Mouse (Mus musculus) midbrain, embryonic 12.5 days (tissue): ENCODE measurements around the gene Acot4. TPM values are rescaled to one million over a fixed set of nuclear protein-coding genes. Genes with fewer than 3 reads are reported as not detected.
"Not testable (repeated sequence)": the region's sequence is repeated elsewhere in the genome, so short reads cannot be mapped to it uniquely, and the experiment has no call there.

Experiments
- ATAC-seq: fragments of 200-750 bp; cut with Nextera tagmentation; 2 replicates; pipeline ENCODE4 v1.8.0; 2017; ENCODE audit warnings: low read depth, moderate TSS enrichment, moderate library complexity; ENCODE audit not compliant: low FRiP score
- H3K27ac ChIP-seq: fragments of 300-500 bp; sonication (generic); replicated peaks from 2 replicates; pipeline ENCODE4 v1.5.1; 2016; ENCODE audit warnings: mild to moderate bottlenecking
- H3K27me3 ChIP-seq: fragments of 300-500 bp; sonication (generic); 2 replicates; pipeline ENCODE4 v1.6.1; 2016; ENCODE audit warnings: mild to moderate bottlenecking
- H3K36me3 ChIP-seq: fragments of 300-500 bp; sonication (generic); 2 replicates; pipeline ENCODE4 v1.6.1; 2016
- H3K4me1 ChIP-seq: fragments of 300-500 bp; sonication (generic); 2 replicates; pipeline ENCODE4 v1.6.1; 2016
- H3K4me2 ChIP-seq: fragments of 300-500 bp; sonication (generic); replicated peaks from 2 replicates; pipeline ENCODE4 v1.6.1; 2016; ENCODE audit warnings: mild to moderate bottlenecking, moderate library complexity
- H3K4me3 ChIP-seq: fragments of 300-500 bp; sonication (generic); 2 replicates; pipeline ENCODE4 v1.5.1; 2016; ENCODE audit warnings: mild to moderate bottlenecking
- H3K9ac ChIP-seq: fragments of 300-500 bp; sonication (generic); replicated peaks from 2 replicates; pipeline ENCODE4 v1.6.1; 2016; ENCODE audit warnings: mild to moderate bottlenecking, moderate library complexity
- H3K9me3 ChIP-seq: fragments of 300-500 bp; sonication (generic); 2 replicates; pipeline ENCODE4 v1.6.1; 2016; ENCODE audit warnings: mild to moderate bottlenecking
- WGBS: fragments of 180-500 bp; shearing (Covaris S2); methylation state at CpG from one replicate; pipeline ENCODE4 v1.1.7; 2016; 5-methylcytosine and 5-hydroxymethylcytosine counted together
- polyA plus RNA-seq: library from polyadenylated mRNA; unstranded; fragments of >200 nt; fragmentation: Nextera tagmentation; extraction: Ambion mirVana; gene quantifications from 2 replicates; pipeline ENCODE4 v1.2.1, GENCODE M21; 2016

The Acot4 gene
- polyA plus RNA-seq, 1 experiment from 2014 or later: 0.18 TPM

GRCm38 (mm10) chr12:84063228-84063627 lies 25.0 kb downstream of the Acot4 start:
- no peaks in the 10 kb centered on the region for H3K4me1 ChIP-seq
- H3K4me3 ChIP-seq: no peak overlapping the region
- peaks cover 5% of the 10 kb centered on the region for H3K27me3 ChIP-seq
- no peaks in the 10 kb centered on the region for H3K36me3 ChIP-seq
- WGBS: 71% methylated on average over 5 of the region's 5 CpGs
- H3K27ac ChIP-seq: no peak overlapping the region
- no peak overlapping the region for H3K4me2 ChIP-seq
- ATAC-seq: no peak
- no peaks in the 10 kb centered on the region for H3K9me3 ChIP-seq
- no peak overlapping the region for H3K9ac ChIP-seq

- H3K9me3 ChIP-seq: no peaks in the 10 kb centered on the region
- peaks cover 11% of the 10 kb centered on the region for H3K27me3 ChIP-seq
- H3K27ac ChIP-seq: no peak overlapping the region
- no peak overlapping the region for H3K4me3 ChIP-seq
- no peaks in the 10 kb centered on the region for H3K4me1 ChIP-seq
- WGBS: 83% methylated on average over 2 of the region's 2 CpGs
- no peak overlapping the region for H3K4me2 ChIP-seq
- H3K9ac ChIP-seq: no peak overlapping the region
- no peaks in the 10 kb centered on the region for H3K36me3 ChIP-seq
- no peak for ATAC-seq
These were observed 25.7 kb downstream of the Acot4 start for GRCm38 (mm10) chr12:84063833-84064232.

GRCm38 (mm10) chr12:84064621-84065020 lies 26.4 kb downstream of the Acot4 start:
- H3K9ac ChIP-seq: no peak overlapping the region
- H3K36me3 ChIP-seq: no peaks in the 10 kb centered on the region
- 76% methylated on average over 8 of the region's 8 CpGs for WGBS
- H3K27me3 ChIP-seq: peaks cover 19% of the 10 kb centered on the region
- no peaks in the 10 kb centered on the region for H3K4me1 ChIP-seq
- no peak overlapping the region for H3K4me2 ChIP-seq
- no peaks in the 10 kb centered on the region for H3K9me3 ChIP-seq
- ATAC-seq: no peak
- H3K4me3 ChIP-seq: no peak overlapping the region
- H3K27ac ChIP-seq: no peak overlapping the region

- Histone ChIP-seq H3K27me3 (peaks cover 34% of the 10 kb centered on the region), H3K4me2 (no peak overlapping the region), H3K27ac (no peak overlapping the region), H3K9ac (no peak overlapping the region), H3K4me1 (no peaks in the 10 kb centered on the region), H3K36me3 (no peaks in the 10 kb centered on the region), H3K9me3 (no peaks in the 10 kb centered on the region), H3K4me3 (no peak overlapping the region)
- 84% methylated on average over 4 of the region's 4 CpGs for WGBS
- no peak for ATAC-seq
These were observed 29.6 kb downstream of the Acot4 start for GRCm38 (mm10) chr12:84067752-84068151.

- no peaks in the 10 kb centered on the region for H3K4me1 ChIP-seq
- no peaks in the 10 kb centered on the region for H3K36me3 ChIP-seq
- H3K4me2 ChIP-seq: no peak overlapping the region
- H3K4me3 ChIP-seq: no peak overlapping the region
- no peak for ATAC-seq
- H3K9ac ChIP-seq: no peak overlapping the region
- no peaks in the 10 kb centered on the region for H3K9me3 ChIP-seq
- no peak overlapping the region for H3K27ac ChIP-seq
- WGBS: 62% methylated on average over 8 of the region's 8 CpGs
- peaks cover 34% of the 10 kb centered on the region for H3K27me3 ChIP-seq
These were observed 30.1 kb downstream of the Acot4 start for GRCm38 (mm10) chr12:84068296-84068695.

- peak within 1 kb of the TSS; percentile 58 for H3K4me2 ChIP-seq
- H3K9ac ChIP-seq: peak within 1 kb of the TSS; percentile 24; the same call in 1 of the 2 replicates
- no peaks in the 10 kb centered on the region for H3K9me3 ChIP-seq
- H3K4me1 ChIP-seq: no peaks in the 10 kb centered on the region
- no peaks in the 10 kb centered on the region for H3K36me3 ChIP-seq
- 58% methylated on average over 9 of the region's 9 CpGs for WGBS
- peaks cover 34% of the 10 kb centered on the region for H3K27me3 ChIP-seq
- no peak for ATAC-seq
- no peak within 1 kb of the TSS for H3K27ac ChIP-seq
- H3K4me3 ChIP-seq: peak within 1 kb of the TSS; percentile 40
These were observed 30.8 kb downstream of the Acot4 start, which contains the start of gene Acot5 for GRCm38 (mm10) chr12:84068986-84069385. Acot5 (plus strand) TSS chr12:84069325.

GRCm38 (mm10) chr12:84069582-84069981 lies 31.4 kb downstream of the Acot4 start:
- Histone ChIP-seq H3K9ac (peak overlapping the region; percentile 24; the same call in 1 of the 2 replicates), H3K4me2 (peak overlapping the region; percentile 58), H3K4me3 (peak overlapping the region; percentile 40), H3K27me3 (peaks cover 34% of the 10 kb centered on the region)
- not testable (repeated sequence) for H3K27ac ChIP-seq, H3K4me1 ChIP-seq, H3K9me3 ChIP-seq, ATAC-seq, H3K36me3 ChIP-seq
- 2% methylated on average over 47 of the region's 52 CpGs for WGBS

GRCm38 (mm10) chr12:84071696-84072095 lies 33.5 kb downstream of the Acot4 start:
- no peak overlapping the region for H3K9ac ChIP-seq
- no peak for ATAC-seq
- H3K4me2 ChIP-seq: no peak overlapping the region
- 93% methylated on average over 2 of the region's 2 CpGs for WGBS
- no peaks in the 10 kb centered on the region for H3K4me1 ChIP-seq
- H3K36me3 ChIP-seq: no peaks in the 10 kb centered on the region
- H3K27ac ChIP-seq: no peak overlapping the region
- no peak overlapping the region for H3K4me3 ChIP-seq
- peaks cover 34% of the 10 kb centered on the region for H3K27me3 ChIP-seq
- no peaks in the 10 kb centered on the region for H3K9me3 ChIP-seq

GRCm38 (mm10) chr12:84077371-84077990 lies 39.3 kb downstream of the Acot4 start:
- Histone ChIP-seq H3K27ac (no peak overlapping the region), H3K36me3 (no peaks in the 10 kb centered on the region), H3K4me3 (no peak overlapping the region), H3K9ac (no peak overlapping the region), H3K9me3 (no peaks in the 10 kb centered on the region), H3K4me1 (no peaks in the 10 kb centered on the region), H3K27me3 (no peaks in the 10 kb centered on the region), H3K4me2 (no peak overlapping the region)
- 86% methylated on average over 4 of the region's 4 CpGs for WGBS
- ATAC-seq: no peak

GRCm38 (mm10) chr12:84083842-84084241 lies 45.7 kb downstream of the Acot4 start:
- H3K4me1 ChIP-seq: no peaks in the 10 kb centered on the region
- H3K9me3 ChIP-seq: 0 out of 2 replicates have a peak, but pooled peaks cover 2% of the 10 kb centered on the region
- H3K4me2 ChIP-seq: no peak overlapping the region
- H3K27ac ChIP-seq: no peak overlapping the region
- H3K27me3 ChIP-seq: no peaks in the 10 kb centered on the region
- WGBS: 84% methylated on average over 2 of the region's 2 CpGs
- no peak for ATAC-seq
- H3K4me3 ChIP-seq: no peak overlapping the region
- H3K36me3 ChIP-seq: no peaks in the 10 kb centered on the region
- no peak overlapping the region for H3K9ac ChIP-seq

- Histone ChIP-seq H3K9me3 (peaks cover 8% of the 10 kb centered on the region; the same call in 1 of the 2 replicates), H3K4me2 (no peak overlapping the region), H3K9ac (no peak overlapping the region), H3K27me3 (no peaks in the 10 kb centered on the region), H3K36me3 (no peaks in the 10 kb centered on the region), H3K27ac (no peak overlapping the region), H3K4me1 (no peaks in the 10 kb centered on the region), H3K4me3 (no peak overlapping the region)
- WGBS: 88% methylated on average over 4 of the region's 4 CpGs
- ATAC-seq: no peak
These were observed 46.4 kb downstream of the Acot4 start for GRCm38 (mm10) chr12:84084581-84084980.

- peaks cover 15% of the 10 kb centered on the region; the same call in 1 of the 2 replicates for H3K9me3 ChIP-seq
- H3K36me3 ChIP-seq, H3K9ac ChIP-seq, H3K4me1 ChIP-seq, H3K4me2 ChIP-seq, H3K27ac ChIP-seq, ATAC-seq, H3K4me3 ChIP-seq, H3K27me3 ChIP-seq: not testable (repeated sequence)
- WGBS: 91% methylated on average over 5 of the region's 5 CpGs
These were observed 56.5 kb downstream of the Acot4 start for GRCm38 (mm10) chr12:84094666-84095065.
